Mouse (Mus musculus) kidney, adult 18-20 months (tissue): ENCODE data around the gene Fam234b.
A peak's percentile ranks its signal among the peaks of the same experiment; 100 is the strongest.

Source experiments
- DNase-seq: peaks from one replicate; pipeline ENCODE4 v3.0.0; 2021

Gene Fam234b

GRCm38 (mm10) chr6:135275231-135275630 lies 77.5 kb downstream of the Fam234b start:
- DNase-seq = no peak

GRCm38 (mm10) chr6:135276474-135277295 lies 78.9 kb downstream of the Fam234b start:
- DNase-seq = no peak

- no peak for DNase-seq
Observed at GRCm38 (mm10) chr6:135278302-135278701, 80.5 kb downstream of the Fam234b start.

GRCm38 (mm10) chr6:135279286-135279685 lies 81.5 kb downstream of the Fam234b start:
- DNase-seq = no peak

GRCm38 (mm10) chr6:135279856-135280255 lies 82.1 kb downstream of the Fam234b start:
- no peak for DNase-seq

GRCm38 (mm10) chr6:135292391-135292790 lies 94.6 kb downstream of the Fam234b start:
- peak; percentile 24 for DNase-seq

GRCm38 (mm10) chr6:135294150-135294549 lies 96.4 kb downstream of the Fam234b start:
- DNase-seq = no peak
